Mouse (Mus musculus) liver, embryonic 14.5 days (tissue): ENCODE results near the gene Hydin.

Experiments used
- CTCF ChIP-seq: IDR thresholded peaks from 2 replicates; pipeline ENCODE4 v1.5.1; 2016; ENCODE audit warnings: antibody characterized with exemption, low read depth, control low read depth
- EP300 ChIP-seq: IDR thresholded peaks from 2 replicates; pipeline ENCODE4 v1.6.1; 2016; ENCODE audit warnings: antibody characterized with exemption, low read depth

DNA sequence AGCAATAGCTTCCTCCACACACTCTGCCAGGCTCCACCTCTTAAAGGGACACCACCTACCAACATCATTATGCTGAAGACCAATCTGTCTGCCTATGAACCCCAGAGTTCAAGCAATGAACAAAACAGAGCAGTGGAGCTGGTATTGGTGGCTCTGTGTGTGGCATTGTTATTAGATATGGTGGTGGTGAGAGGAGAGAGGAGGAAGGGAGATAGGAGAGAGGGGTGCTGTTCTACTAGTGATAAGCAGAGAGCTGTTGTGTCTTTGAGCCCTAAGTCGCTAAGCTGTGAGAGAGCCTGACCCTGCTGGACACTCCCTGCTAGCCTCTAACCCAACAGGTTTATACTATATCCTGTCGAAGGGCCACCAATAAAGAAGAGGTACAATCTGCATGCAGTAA lies 45.9 kb downstream of the Hydin start:
- TF ChIP-seq CTCF (no peak), EP300 (no peak)
